Mouse (Mus musculus) spleen, adult 2 months (tissue): ENCODE data around the gene Reep1.

ENCODE experiments used
- CTCF ChIP-seq: fragments of 200-500 bp; IDR thresholded peaks from 2 replicates; pipeline ENCODE4 v1.5.1; 2011; ENCODE audit warnings: mild to moderate bottlenecking, inconsistent platforms; ENCODE audit not compliant: insufficient read depth, insufficient read length, insufficient replicate concordance; ENCODE audit errors: extremely low read depth
- POLR2A ChIP-seq: fragments of 200-500 bp; IDR thresholded peaks from 2 replicates; pipeline ENCODE4 v1.6.1; 2011; ENCODE audit warnings: low read depth, low read length, inconsistent platforms

DNA sequence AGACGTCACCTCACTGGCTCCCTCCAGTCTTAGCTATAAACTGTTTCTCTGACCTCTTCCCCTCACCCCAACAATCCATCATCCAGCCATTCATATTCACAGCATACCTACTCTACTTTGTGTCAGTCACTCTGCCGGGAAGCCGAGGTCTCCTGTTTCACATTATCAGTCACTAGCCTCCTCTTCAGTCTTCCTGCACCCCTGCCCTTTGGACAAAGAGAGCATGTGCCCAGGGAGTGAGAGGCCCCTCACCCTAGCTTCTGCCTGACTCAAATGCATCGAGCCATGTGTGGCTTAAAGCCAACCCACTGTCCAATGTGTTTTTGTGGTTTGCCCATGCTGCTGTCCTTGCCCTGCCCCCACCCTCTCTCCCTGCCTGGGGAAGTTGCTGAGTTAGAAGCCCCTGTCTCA, 28.2 kb downstream of the Reep1 start:
- TF ChIP-seq CTCF (no peak), POLR2A (no peak)
